Mouse (Mus musculus) megakaryocyte, embryonic 14.5 days (primary cell): ENCODE data around the gene Olfr104-ps. TPM values are rescaled to one million over a fixed set of nuclear protein-coding genes. Genes with fewer than 3 reads are reported as not detected.

Experiments
- H3K27me3 ChIP-seq: replicated peaks from 2 replicates; pipeline ENCODE3; 2012; ENCODE audit warnings: inconsistent platforms
- H3K36me3 ChIP-seq: replicated peaks from 2 replicates; pipeline ENCODE3; 2012; ENCODE audit warnings: low read length, inconsistent platforms, mixed read lengths
- H3K4me1 ChIP-seq: 2 replicates; pipeline ENCODE4 v1.6.1; 2012; ENCODE audit warnings: inconsistent platforms
- H3K4me3 ChIP-seq: replicated peaks from 2 replicates; pipeline ENCODE3; 2012; ENCODE audit warnings: moderate library complexity, mild to moderate bottlenecking, inconsistent platforms
- H3K9me3 ChIP-seq: 2 replicates; pipeline ENCODE4 v1.6.1; 2012; ENCODE audit warnings: inconsistent platforms
- FLI1 ChIP-seq: IDR thresholded peaks from 2 replicates; pipeline ENCODE4 v1.6.1; 2012; ENCODE audit warnings: low read length, inconsistent platforms, mixed read lengths
- GATA1 ChIP-seq: IDR thresholded peaks from 3 replicates; pipeline ENCODE4 v1.6.1; 2012; ENCODE audit warnings: mixed read lengths, low read length, inconsistent platforms, borderline replicate concordance
- polyA plus RNA-seq: library from polyadenylated mRNA; stranded (reverse); fragments of >175 nt; gene quantifications from 2 replicates; pipeline ENCODE4 v1.2.3, GENCODE M21; 2012; ENCODE audit warnings: low replicate concordance; ENCODE audit not compliant: insufficient read depth

Olfr104-ps gene
- polyA plus RNA-seq: 0.86 TPM in 1 of 2 replicates, not detected in the other

DNA sequence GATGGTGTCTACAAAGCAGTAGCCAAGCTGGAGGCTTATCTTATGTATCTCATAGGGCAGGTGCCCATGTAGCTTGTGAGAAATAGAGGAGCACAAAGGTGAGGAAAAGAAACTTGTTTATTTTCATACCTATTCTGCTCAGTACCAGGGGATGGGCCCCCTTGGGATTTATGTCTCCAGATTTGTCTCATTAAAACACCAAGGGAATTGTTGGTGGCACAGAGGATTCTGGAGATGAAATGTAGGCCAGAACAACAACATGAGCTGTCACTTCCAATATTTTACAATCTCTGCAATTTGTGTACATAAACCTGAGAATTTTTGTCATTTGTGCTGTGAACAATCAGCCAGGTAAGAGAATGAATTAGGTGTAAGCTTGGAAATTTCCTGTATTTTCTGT is at the start of gene Olfr104-ps:
Olfr104-ps (plus strand) TSS at position 301 of the 400 bp plus-strand sequence.
- Histone ChIP-seq H3K4me3 (no peak within 1 kb of the TSS), H3K9me3 (0 out of 2 replicates have a peak, but pooled peaks cover 4% of the 10 kb centered on the region), H3K4me1 (no peaks in the 10 kb centered on the region), H3K36me3 (no peaks in the 10 kb centered on the region), H3K27me3 (no peaks in the 10 kb centered on the region)
- TF ChIP-seq FLI1 (no peak), GATA1 (no peak)

GRCm38 (mm10) chr17:37310146-37310699 is 49.2 kb upstream of the Olfr104-ps start:
- Histone ChIP-seq H3K9me3 (no peaks in the 10 kb centered on the region), H3K4me1 (no peaks in the 10 kb centered on the region), H3K36me3 (no peaks in the 10 kb centered on the region), H3K4me3 (no peak overlapping the region), H3K27me3 (no peaks in the 10 kb centered on the region)
- TF ChIP-seq GATA1 (no peak), FLI1 (no peak)

DNA sequence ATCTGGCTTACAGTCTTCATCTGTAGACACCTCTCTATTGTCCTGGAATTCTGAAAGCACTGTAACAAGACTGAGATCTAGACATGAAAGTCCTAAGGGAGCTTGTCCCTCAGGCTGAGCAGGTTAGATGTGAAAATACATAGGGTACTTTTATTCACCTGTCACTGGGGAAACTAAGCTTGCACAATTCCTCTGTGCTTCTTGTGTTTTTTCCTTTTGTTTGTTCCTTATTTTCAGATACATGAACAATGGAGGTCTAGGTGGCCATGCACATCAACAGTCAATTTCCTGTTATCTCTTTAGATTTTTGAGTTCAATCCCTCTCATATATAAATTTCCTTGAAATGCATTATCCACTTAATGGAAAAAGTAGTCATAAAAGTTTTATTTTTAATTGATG is 42.4 kb upstream of the Olfr104-ps start, which contains the start of gene Olfr102:
Olfr102 (minus strand) TSS at position 101 of the 400 bp plus-strand sequence.
- no peaks in the 10 kb centered on the region for H3K36me3 ChIP-seq
- no peaks in the 10 kb centered on the region for H3K4me1 ChIP-seq
- no peaks in the 10 kb centered on the region for H3K27me3 ChIP-seq
- peaks cover 9% of the 10 kb centered on the region for H3K9me3 ChIP-seq
- no peak for TF ChIP-seq FLI1
- no peak for TF ChIP-seq GATA1
- no peak within 1 kb of the TSS for H3K4me3 ChIP-seq

DNA sequence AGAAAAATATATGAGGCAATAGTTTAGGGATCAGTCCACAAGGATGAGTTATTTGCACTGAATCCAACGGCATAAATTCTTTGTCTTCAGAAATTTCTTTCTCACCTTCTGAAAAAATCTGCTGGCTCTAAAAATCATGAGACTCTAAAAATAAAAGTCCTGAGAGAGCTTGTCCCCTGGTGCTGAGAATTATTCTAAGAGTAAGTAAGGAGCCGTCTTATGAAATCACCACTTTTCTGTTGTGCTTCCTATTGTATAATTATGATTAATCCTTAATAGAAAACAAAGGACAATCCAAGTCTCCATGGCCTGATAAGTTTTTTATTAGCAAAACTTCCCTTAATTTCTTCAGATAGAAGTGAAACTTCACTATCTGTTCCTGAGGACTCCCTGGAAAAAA is 19.8 kb upstream of the Olfr104-ps start, which contains the start of gene Olfr103:
Olfr103 (minus strand) TSS at position 101 of the 400 bp plus-strand sequence.
- no peaks in the 10 kb centered on the region for H3K27me3 ChIP-seq
- H3K4me3 ChIP-seq: no peak within 1 kb of the TSS
- H3K36me3 ChIP-seq: no peaks in the 10 kb centered on the region
- TF ChIP-seq GATA1 (no peak), FLI1 (no peak)
- no peaks in the 10 kb centered on the region for H3K4me1 ChIP-seq
- H3K9me3 ChIP-seq: 0 out of 2 replicates have a peak, but pooled peaks cover 3% of the 10 kb centered on the region

- Histone ChIP-seq H3K4me1 (no peaks in the 10 kb centered on the region), H3K4me3 (no peak within 1 kb of the TSS), H3K9me3 (no peaks in the 10 kb centered on the region), H3K36me3 (no peaks in the 10 kb centered on the region), H3K27me3 (no peaks in the 10 kb centered on the region)
- no peak for TF ChIP-seq FLI1
- no peak for TF ChIP-seq GATA1
Measured at GRCm38 (mm10) chr17:37378733-37379132, 19.4 kb downstream of the Olfr104-ps start, which contains the start of gene Olfr105-ps. Olfr105-ps (plus strand) TSS chr17:37379033.

GRCm38 (mm10) chr17:37390093-37390492 is 30.7 kb downstream of the Olfr104-ps start, which contains the start of gene Olfr106-ps:
Olfr106-ps (plus strand) TSS chr17:37390393.
- no peaks in the 10 kb centered on the region for H3K36me3 ChIP-seq
- no peaks in the 10 kb centered on the region for H3K4me1 ChIP-seq
- H3K4me3 ChIP-seq: no peak within 1 kb of the TSS
- TF ChIP-seq FLI1 (no peak), GATA1 (no peak)
- H3K9me3 ChIP-seq: no peaks in the 10 kb centered on the region
- H3K27me3 ChIP-seq: no peaks in the 10 kb centered on the region

GRCm38 (mm10) chr17:37398926-37399325 is 39.5 kb downstream of the Olfr104-ps start, which contains the start of gene Olfr107:
Olfr107 (plus strand) TSS chr17:37399226.
- no peaks in the 10 kb centered on the region for H3K36me3 ChIP-seq
- TF ChIP-seq GATA1: no peak
- no peak for TF ChIP-seq FLI1
- no peaks in the 10 kb centered on the region for H3K4me1 ChIP-seq
- no peaks in the 10 kb centered on the region for H3K27me3 ChIP-seq
- no peak within 1 kb of the TSS for H3K4me3 ChIP-seq
- no peaks in the 10 kb centered on the region for H3K9me3 ChIP-seq

DNA sequence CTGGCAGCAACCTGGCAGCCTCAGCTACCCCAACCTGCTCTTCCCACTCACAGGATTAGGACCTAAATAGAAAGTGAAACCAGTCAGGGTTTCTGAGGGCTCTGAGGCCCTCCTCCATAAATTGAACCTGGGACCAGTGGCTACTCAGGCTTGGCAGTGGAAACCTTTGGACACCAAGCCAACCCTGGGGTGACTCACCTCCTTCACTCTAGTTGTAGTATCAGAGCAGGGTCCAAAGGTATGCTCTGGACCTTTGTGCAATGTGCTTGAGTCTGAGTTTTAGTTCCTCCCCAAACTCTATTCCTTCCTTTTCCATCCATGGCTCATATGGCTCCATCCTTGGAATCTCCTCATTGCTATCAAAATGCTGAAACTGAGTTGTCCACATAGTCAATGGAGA is 54.0 kb downstream of the Olfr104-ps start:
- Histone ChIP-seq H3K9me3 (peaks cover 16% of the 10 kb centered on the region), H3K27me3 (no peaks in the 10 kb centered on the region), H3K4me3 (peak overlapping the region; percentile 47), H3K4me1 (no peaks in the 10 kb centered on the region), H3K36me3 (no peaks in the 10 kb centered on the region)
- TF ChIP-seq FLI1: no peak
- TF ChIP-seq GATA1: no peak

Other genes with a start within 250 kb of the Olfr104-ps start
- not detected in 2 replicates for gene Olfr92, start 239.5 kb upstream of the Olfr104-ps start, polyA plus RNA-seq
- not detected in 2 replicates for gene Olfr93, start 198.1 kb upstream of the Olfr104-ps start, polyA plus RNA-seq
- gene Ubd, start 165.7 kb upstream of the Olfr104-ps start, polyA plus RNA-seq: not detected in 2 replicates
- not detected in 2 replicates for gene Olfr94, start 158.6 kb upstream of the Olfr104-ps start, polyA plus RNA-seq
- not detected in 2 replicates for gene Olfr95, start 146.5 kb upstream of the Olfr104-ps start, polyA plus RNA-seq
- gene Olfr96, start 139.4 kb upstream of the Olfr104-ps start, polyA plus RNA-seq: not detected in 2 replicates
- not detected in 2 replicates for gene Olfr97, start 122.3 kb upstream of the Olfr104-ps start, polyA plus RNA-seq
- gene Olfr98, start 95.8 kb upstream of the Olfr104-ps start, polyA plus RNA-seq: not detected in 2 replicates
- gene H2-M3, start 89.4 kb upstream of the Olfr104-ps start, polyA plus RNA-seq: 0.82 TPM in 1 of 2 replicates, not detected in the other
- gene Olfr99, start 76.1 kb upstream of the Olfr104-ps start, polyA plus RNA-seq: not detected in 2 replicates
- not detected in 2 replicates for gene Olfr101, start 55.3 kb upstream of the Olfr104-ps start, polyA plus RNA-seq
- not detected in 2 replicates for gene Olfr102, start 42.5 kb upstream of the Olfr104-ps start, polyA plus RNA-seq
- not detected in 2 replicates for gene Olfr103, start 19.9 kb upstream of the Olfr104-ps start, polyA plus RNA-seq
- gene Olfr105-ps, start 19.5 kb downstream of the Olfr104-ps start, polyA plus RNA-seq: not detected in 2 replicates
- gene Olfr106-ps, start 30.8 kb downstream of the Olfr104-ps start, polyA plus RNA-seq: not detected in 2 replicates
- gene Olfr107, start 39.6 kb downstream of the Olfr104-ps start, polyA plus RNA-seq: not detected in 2 replicates
- gene Olfr108, start 85.9 kb downstream of the Olfr104-ps start, polyA plus RNA-seq: not detected in 2 replicates
- not detected in 2 replicates for gene Olfr109, start 99.3 kb downstream of the Olfr104-ps start, polyA plus RNA-seq
- gene H2-M2, start 124.0 kb downstream of the Olfr104-ps start, polyA plus RNA-seq: 0.08 TPM in 1 of 2 replicates, not detected in the other
- gene Olfr110, start 132.9 kb downstream of the Olfr104-ps start, polyA plus RNA-seq: not detected in 2 replicates
- not detected in 2 replicates for gene Olfr111, start 148.4 kb downstream of the Olfr104-ps start, polyA plus RNA-seq
- not detected in 2 replicates for gene Olfr112, start 209.9 kb downstream of the Olfr104-ps start, polyA plus RNA-seq
- not detected in 2 replicates for gene Olfr113, start 218.1 kb downstream of the Olfr104-ps start, polyA plus RNA-seq
- gene Olfr114, start 233.2 kb downstream of the Olfr104-ps start, polyA plus RNA-seq: not detected in 2 replicates